Mouse (Mus musculus): ENCODE data around the gene Dlk2.

Gene Dlk2

GRCm38 (mm10) chr17:46297364-46298219 is at the start of gene Dlk2:
Gene Dlk2 (plus strand): TSS chr17:46297421.
- DNase-seq (ENCODE audit: extremely low read depth, low read depth) = no peak

GRCm38 (mm10) chr17:46247512-46248188 is 49.6 kb upstream of the Dlk2 start, which contains the start of the genes Polr1c and Yipf3:
Gene Polr1c (minus strand): TSS chr17:46248054.
Gene Yipf3 (plus strand): TSS chr17:46248080.
- peak; percentile 82 for DNase-seq (ENCODE audit: extremely low read depth, low read depth)

- no peak for DNase-seq (ENCODE audit: extremely low read depth, low read depth)
Measured at GRCm38 (mm10) chr17:46248189-46248522, 49.1 kb upstream of the Dlk2 start.

GRCm38 (mm10) chr17:46251174-46251573 is 46.0 kb upstream of the Dlk2 start:
- no peak for DNase-seq (ENCODE audit: extremely low read depth, low read depth)

- peak; percentile 53 for DNase-seq (ENCODE audit: extremely low read depth, low read depth)
Measured at GRCm38 (mm10) chr17:46252571-46253451, 44.4 kb upstream of the Dlk2 start.

GRCm38 (mm10) chr17:46253452-46254084 is 43.7 kb upstream of the Dlk2 start, which contains the start of gene Lrrc73:
Gene Lrrc73 (plus strand): TSS chr17:46253531.
- DNase-seq (ENCODE audit: extremely low read depth, low read depth) = peak; percentile 54

- no peak for DNase-seq (ENCODE audit: extremely low read depth, low read depth)
Measured at GRCm38 (mm10) chr17:46254106-46254505, 43.1 kb upstream of the Dlk2 start.

- DNase-seq (ENCODE audit: extremely low read depth, low read depth) = no peak
Measured at GRCm38 (mm10) chr17:46255147-46255546, 42.1 kb upstream of the Dlk2 start.

- no peak for DNase-seq (ENCODE audit: extremely low read depth, low read depth)
Measured at GRCm38 (mm10) chr17:46258279-46259053, 38.8 kb upstream of the Dlk2 start.

- no peak for DNase-seq (ENCODE audit: extremely low read depth, low read depth)
Measured at GRCm38 (mm10) chr17:46259675-46260074, 37.5 kb upstream of the Dlk2 start.

- DNase-seq (ENCODE audit: extremely low read depth, low read depth) = no peak
Measured at GRCm38 (mm10) chr17:46262201-46262694, 35.0 kb upstream of the Dlk2 start.

GRCm38 (mm10) chr17:46265502-46265901 is 31.7 kb upstream of the Dlk2 start:
- DNase-seq (ENCODE audit: extremely low read depth, low read depth) = no peak

GRCm38 (mm10) chr17:46265918-46266618 is 31.2 kb upstream of the Dlk2 start:
- no peak for DNase-seq (ENCODE audit: extremely low read depth, low read depth)

GRCm38 (mm10) chr17:46266986-46267385 is 30.2 kb upstream of the Dlk2 start:
- DNase-seq (ENCODE audit: extremely low read depth, low read depth) = no peak

GRCm38 (mm10) chr17:46267511-46267910 is 29.7 kb upstream of the Dlk2 start:
- DNase-seq (ENCODE audit: extremely low read depth, low read depth) = no peak

- DNase-seq (ENCODE audit: extremely low read depth, low read depth) = no peak
Measured at GRCm38 (mm10) chr17:46268026-46268720, 29.0 kb upstream of the Dlk2 start.

- no peak for DNase-seq (ENCODE audit: extremely low read depth, low read depth)
Measured at GRCm38 (mm10) chr17:46269771-46270534, 27.3 kb upstream of the Dlk2 start.

- DNase-seq (ENCODE audit: extremely low read depth, low read depth) = no peak
Measured at GRCm38 (mm10) chr17:46272058-46272457, 25.2 kb upstream of the Dlk2 start.
